Mouse (Mus musculus) heart, postnatal 0 days (tissue): ENCODE measurements around the gene Ism1. TPM values are rescaled to one million over a fixed set of nuclear protein-coding genes. Genes with fewer than 3 reads are reported as not detected.
A peak's percentile ranks its signal among the peaks of the same experiment; 100 is the strongest.

Source experiments
- ATAC-seq: fragments of 200-750 bp; cut with Nextera tagmentation; 2 replicates; pipeline ENCODE4 v1.8.0; 2017; ENCODE audit warnings: low read depth, moderate number of reproducible peaks, moderate library complexity; ENCODE audit not compliant: insufficient read depth
- DNase-seq: peaks from one replicate; pipeline ENCODE4 v3.0.0-alpha.2; 2016; ENCODE audit warnings: low spot score
- H3K27ac ChIP-seq: fragments of 300-500 bp; sonication (generic); 2 replicates; pipeline ENCODE4 v1.5.1; 2014; ENCODE audit warnings: low read depth, mild to moderate bottlenecking
- H3K27me3 ChIP-seq: fragments of 300-500 bp; sonication (generic); 2 replicates; pipeline ENCODE4 v1.6.1; 2014; ENCODE audit warnings: low read length, mixed read lengths; ENCODE audit not compliant: control insufficient read depth, insufficient read depth
- H3K36me3 ChIP-seq: fragments of 300-500 bp; sonication (generic); replicated peaks from 2 replicates; pipeline ENCODE4 v1.6.1; 2014; ENCODE audit warnings: low read length, mixed read lengths; ENCODE audit not compliant: control insufficient read depth, insufficient read depth
- H3K4me1 ChIP-seq: fragments of 300-500 bp; sonication (generic); 2 replicates; pipeline ENCODE4 v1.6.1; 2014; ENCODE audit warnings: antibody characterized with exemption; ENCODE audit not compliant: control insufficient read depth, insufficient read depth
- H3K4me2 ChIP-seq: fragments of 300-500 bp; sonication (generic); 2 replicates; pipeline ENCODE4 v1.6.1; 2014; ENCODE audit warnings: low read depth, mild to moderate bottlenecking, low read length, moderate library complexity
- H3K4me3 ChIP-seq: fragments of 300-500 bp; sonication (generic); 2 replicates; pipeline ENCODE4 v1.5.1; 2014; ENCODE audit warnings: low read depth, low read length
- H3K9ac ChIP-seq: fragments of 300-500 bp; sonication (generic); replicated peaks from 2 replicates; pipeline ENCODE4 v1.6.1; 2014; ENCODE audit warnings: low read depth, low read length, mixed read lengths
- H3K9me3 ChIP-seq: fragments of 300-500 bp; sonication (generic); replicated peaks from 2 replicates; pipeline ENCODE4 v1.6.1; 2016; ENCODE audit warnings: low read length; ENCODE audit not compliant: control insufficient read depth
- CTCF ChIP-seq: IDR thresholded peaks from 2 replicates; pipeline ENCODE4 v1.5.1; 2016; ENCODE audit warnings: antibody characterized with exemption, control low read depth, low read depth
- EP300 ChIP-seq: IDR thresholded peaks from 2 replicates; pipeline ENCODE4 v1.6.1; 2016; ENCODE audit warnings: antibody characterized with exemption, low read depth
- WGBS: fragments of 180-500 bp; shearing (Covaris S2); extraction: QIAGEN DNeasy Blood & Tissue Kit; methylation state at CpG from one replicate; pipeline ENCODE4 v1.1.7; 2014; 5-methylcytosine and 5-hydroxymethylcytosine counted together
- polyA plus RNA-seq: library from polyadenylated mRNA; unstranded; fragments of >200 nt; fragmentation: Nextera tagmentation; extraction: Ambion mirVana; gene quantifications from 2 replicates; pipeline ENCODE4 v1.2.1, GENCODE M21; 2015
- total RNA-seq: library from RNA; depleted of rRNA; stranded (reverse); fragments of >200 nt; gene quantifications from 2 replicates; pipeline ENCODE4 v1.2.3, GENCODE M21; 2014; ENCODE audit warnings: low replicate concordance

The Ism1 gene
- total and polyA plus RNA-seq, 2 experiments from 2014 or later, result 0.30 TPM; not detected in 1

DNA sequence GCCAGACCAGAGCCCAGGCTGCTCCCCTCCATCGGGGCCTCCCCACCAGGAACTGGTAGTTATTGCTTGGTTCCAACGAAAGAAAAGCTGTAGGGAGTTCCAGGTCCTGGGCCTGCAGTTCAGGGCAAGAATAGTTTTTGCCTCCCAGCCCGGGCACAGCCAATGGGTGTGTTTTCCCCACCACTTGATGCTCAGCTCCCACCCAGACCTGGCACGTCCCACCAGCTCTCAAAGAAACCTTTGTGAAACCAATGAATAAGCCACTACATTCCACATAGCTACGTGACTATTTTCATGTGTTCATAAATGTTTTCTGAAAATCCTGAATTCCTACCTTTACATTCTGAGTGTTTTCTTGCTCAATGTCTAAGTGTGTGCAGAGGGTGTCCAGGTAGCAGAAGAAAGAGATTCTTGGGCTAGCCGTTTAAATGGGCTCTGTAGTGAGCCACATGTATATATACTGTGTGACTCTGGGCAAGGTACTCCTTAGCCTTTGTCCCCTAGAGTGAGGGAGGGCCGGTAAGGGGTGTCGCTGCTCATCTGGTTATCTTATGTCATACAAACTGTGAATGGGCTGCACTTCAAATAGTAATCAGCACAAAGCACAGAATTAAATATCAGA is 97.1 kb downstream of the Ism1 start:
- ATAC-seq, result no peak
- 77% methylated on average over 8 of the region's 8 CpGs for WGBS
- H3K36me3 ChIP-seq, result no peaks in the 10 kb centered on the region
- no peak overlapping the region for H3K27ac ChIP-seq
- no peak for DNase-seq
- no peaks in the 10 kb centered on the region for H3K9me3 ChIP-seq
- no peaks in the 10 kb centered on the region for H3K27me3 ChIP-seq
- no peaks in the 10 kb centered on the region for H3K4me1 ChIP-seq
- H3K4me3 ChIP-seq, result no peak overlapping the region
- no peak overlapping the region for H3K9ac ChIP-seq
- no peak for TF ChIP-seq CTCF
- no peak for TF ChIP-seq EP300
- no peak overlapping the region for H3K4me2 ChIP-seq

DNA sequence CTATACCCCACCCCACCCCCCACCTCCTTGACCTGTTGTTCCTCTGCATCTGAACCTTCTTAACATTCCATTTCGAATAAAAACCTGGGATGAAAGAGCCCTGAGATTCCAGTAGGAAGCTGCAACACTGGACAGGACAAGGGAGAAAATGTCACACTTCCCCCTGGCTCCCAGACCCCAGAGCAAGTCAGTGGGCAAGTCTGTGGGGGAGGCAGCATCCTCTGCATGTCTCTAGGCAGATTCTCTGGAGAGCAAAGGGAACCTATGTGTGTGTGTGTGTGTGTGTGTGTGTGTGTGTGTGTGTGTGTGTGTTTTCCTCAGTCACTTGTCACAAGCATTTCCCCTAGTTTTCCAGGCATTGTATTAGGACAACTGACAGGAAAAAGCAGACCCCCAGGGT is 98.7 kb downstream of the Ism1 start:
- no peak overlapping the region for H3K4me3 ChIP-seq
- TF ChIP-seq EP300 (no peak), CTCF (no peak)
- no peaks in the 10 kb centered on the region for H3K27me3 ChIP-seq
- no peak for ATAC-seq
- H3K4me2 ChIP-seq, result no peak overlapping the region
- no peaks in the 10 kb centered on the region for H3K36me3 ChIP-seq
- H3K27ac ChIP-seq, result no peak overlapping the region
- H3K9me3 ChIP-seq, result no peaks in the 10 kb centered on the region
- DNase-seq, result no peak
- WGBS, result 3% methylated on average over 1 of the region's 1 CpGs
- H3K9ac ChIP-seq, result no peak overlapping the region
- no peaks in the 10 kb centered on the region for H3K4me1 ChIP-seq

DNA sequence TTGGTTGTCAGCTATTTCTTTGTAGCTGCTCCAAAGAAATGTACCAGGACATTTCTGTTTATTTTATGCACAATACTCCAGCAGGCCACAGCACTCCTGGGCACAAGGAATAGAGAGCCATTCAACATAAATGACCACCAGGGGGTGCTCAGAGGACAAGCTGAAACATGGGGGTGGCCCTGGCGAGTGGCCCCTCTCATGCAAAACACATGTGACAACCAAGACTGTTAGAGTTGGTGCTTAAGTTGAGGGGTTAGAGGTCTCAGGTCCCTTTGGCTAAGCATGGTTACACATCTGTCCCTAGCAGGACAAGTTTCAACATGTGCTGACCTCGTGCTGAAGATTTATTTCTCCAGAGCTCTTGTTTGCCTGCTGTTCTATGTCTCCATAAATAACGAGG is 100.3 kb downstream of the Ism1 start:
- Histone ChIP-seq H3K36me3 (no peaks in the 10 kb centered on the region), H3K4me3 (no peak overlapping the region), H3K4me2 (no peak overlapping the region), H3K27me3 (no peaks in the 10 kb centered on the region), H3K9ac (no peak overlapping the region), H3K27ac (no peak overlapping the region), H3K4me1 (no peaks in the 10 kb centered on the region), H3K9me3 (no peaks in the 10 kb centered on the region)
- no peak for DNase-seq
- ATAC-seq, result no peak
- 52% methylated on average over 3 of the region's 3 CpGs for WGBS
- TF ChIP-seq EP300, result no peak
- TF ChIP-seq CTCF, result peak; percentile 50

DNA sequence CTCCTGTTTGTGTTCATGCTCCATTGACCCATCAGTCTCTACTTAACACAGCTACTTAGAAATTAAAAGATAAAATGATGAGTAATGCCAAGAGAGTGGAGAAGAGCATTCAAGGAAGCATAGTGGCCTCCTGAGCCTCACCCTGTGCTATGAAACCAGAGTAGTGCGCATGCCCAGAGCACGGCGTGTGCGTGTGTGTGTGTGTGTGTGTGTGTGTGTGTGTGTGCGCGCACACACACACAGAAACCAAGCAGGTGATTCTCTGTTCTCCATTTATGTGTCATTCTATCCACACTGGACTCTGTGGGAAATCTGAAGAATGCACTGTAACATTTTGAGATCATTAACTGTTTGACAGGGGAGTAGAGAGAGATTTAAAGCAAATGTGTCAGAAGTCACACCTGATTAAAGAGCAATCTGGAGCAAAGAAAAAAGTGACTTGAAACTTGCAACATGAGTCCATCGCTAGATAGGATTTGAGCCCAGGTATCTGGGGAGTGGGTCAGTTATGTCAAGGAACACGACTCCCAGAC is 105.4 kb downstream of the Ism1 start:
- TF ChIP-seq CTCF, result no peak
- TF ChIP-seq EP300, result no peak
- no peak overlapping the region for H3K9ac ChIP-seq
- no peak overlapping the region for H3K4me3 ChIP-seq
- H3K27ac ChIP-seq, result no peak overlapping the region
- WGBS, result 75% methylated on average over 8 of the region's 8 CpGs
- H3K4me2 ChIP-seq, result no peak overlapping the region
- H3K27me3 ChIP-seq, result no peaks in the 10 kb centered on the region
- no peaks in the 10 kb centered on the region for H3K36me3 ChIP-seq
- no peak for DNase-seq
- no peaks in the 10 kb centered on the region for H3K4me1 ChIP-seq
- ATAC-seq, result no peak
- H3K9me3 ChIP-seq, result no peaks in the 10 kb centered on the region

DNA sequence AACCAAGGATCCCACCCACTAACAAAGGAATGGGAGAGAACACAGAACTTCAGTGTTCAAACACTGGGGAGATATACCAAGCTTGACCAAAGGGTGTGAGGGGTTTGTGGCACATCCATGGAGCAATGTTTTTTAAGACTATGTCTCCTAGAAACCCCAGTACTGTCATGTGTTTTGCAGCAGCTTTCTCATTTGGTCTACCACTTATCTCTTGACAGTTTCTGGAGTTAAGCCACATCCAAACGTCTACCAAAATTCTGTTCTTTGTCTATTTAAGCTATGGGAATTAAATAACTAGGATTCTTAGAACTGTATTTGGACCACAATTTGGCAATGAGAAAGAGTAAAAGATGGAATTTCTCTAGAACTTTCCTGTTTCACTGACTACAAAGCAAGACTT is 106.5 kb downstream of the Ism1 start:
- Histone ChIP-seq H3K9me3 (no peaks in the 10 kb centered on the region), H3K9ac (no peak overlapping the region), H3K4me2 (no peak overlapping the region), H3K4me1 (no peaks in the 10 kb centered on the region), H3K36me3 (no peaks in the 10 kb centered on the region), H3K27me3 (no peaks in the 10 kb centered on the region), H3K4me3 (no peak overlapping the region), H3K27ac (no peak overlapping the region)
- TF ChIP-seq EP300, result no peak
- no peak for TF ChIP-seq CTCF
- DNase-seq, result no peak
- 40% methylated on average over 1 of the region's 1 CpGs for WGBS
- no peak for ATAC-seq

DNA sequence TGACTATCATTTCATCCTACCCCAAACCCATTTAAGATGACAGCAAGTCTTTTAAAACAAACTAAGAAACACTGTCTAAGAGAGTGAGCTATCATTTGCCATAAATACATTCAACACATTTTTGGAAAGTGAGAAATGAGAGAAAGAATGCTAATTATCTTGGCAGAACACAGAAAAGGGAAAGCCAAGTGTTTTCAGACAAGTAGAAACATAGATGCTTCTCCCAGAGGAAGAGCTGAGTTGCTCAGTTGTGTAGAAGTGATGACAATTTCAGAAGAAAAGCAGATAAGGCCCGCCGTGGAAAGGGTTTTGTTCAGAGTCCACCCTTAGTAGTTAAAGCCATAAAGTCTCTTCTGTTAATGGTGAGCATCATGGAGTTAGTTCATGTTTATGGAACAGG is 107.0 kb downstream of the Ism1 start:
- H3K36me3 ChIP-seq, result no peaks in the 10 kb centered on the region
- H3K27me3 ChIP-seq, result no peaks in the 10 kb centered on the region
- WGBS, result 17% methylated on average over 2 of the region's 2 CpGs
- H3K9ac ChIP-seq, result no peak overlapping the region
- TF ChIP-seq CTCF (no peak), EP300 (no peak)
- H3K4me2 ChIP-seq, result no peak overlapping the region
- no peaks in the 10 kb centered on the region for H3K9me3 ChIP-seq
- no peak overlapping the region for H3K27ac ChIP-seq
- DNase-seq, result no peak
- H3K4me1 ChIP-seq, result no peaks in the 10 kb centered on the region
- H3K4me3 ChIP-seq, result no peak overlapping the region
- no peak for ATAC-seq
